15 mouse cellular contexts compared by ENCODE assay signal in the genomic region with DNA sequence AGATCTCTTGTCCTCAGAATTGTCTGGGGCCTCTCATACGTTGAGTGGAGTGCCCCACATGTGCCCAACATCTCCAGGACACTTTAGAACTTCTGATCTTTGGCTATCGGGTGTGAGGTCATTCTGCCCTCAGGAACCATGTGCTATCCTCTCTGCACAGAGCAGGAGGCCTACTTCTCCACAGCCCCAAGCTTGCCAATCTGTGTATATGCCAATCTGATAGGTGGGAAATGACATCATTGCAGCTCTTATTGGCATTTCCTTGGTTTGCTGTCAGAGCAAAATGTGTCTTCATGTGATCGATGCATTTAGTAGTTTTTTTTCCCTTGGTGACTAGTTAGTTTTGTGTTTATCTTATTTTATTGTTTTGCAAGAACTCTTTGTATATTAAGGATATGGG.
DNase-seq lines count a peak whose midpoint lies in the region; ATAC-seq and TF ChIP-seq lines count a peak whose summit lies in the region.
"Had no signal": no experiment of that assay in that cellular context is flagged by ENCODE, and none has a peak within 500 bp of the region (broad histone marks: within the 10 kb centered on the region; RNA-seq: fewer than 3 reads in every experiment).

No protein-coding gene starts in this region.

- no peaks in the 10 kb centered on the region for H3K9me3 ChIP-seq in heart, embryonic 10.5 days
- no peaks in the 10 kb centered on the region for H3K9me3 ChIP-seq in embryonic facial prominence, embryonic 12.5 days
- H3K9me3 ChIP-seq in liver, postnatal 0 days (ENCODE audit: low read length), result no peaks in the 10 kb centered on the region
- H3K9me3 ChIP-seq in hindbrain, postnatal 0 days (ENCODE audit: low read length), result no peaks in the 10 kb centered on the region
- H3K9me3 ChIP-seq: forebrain, embryonic 15.5 days; neural tube, embryonic 12.5 days had no signal

- H3K36me3 ChIP-seq in heart, embryonic 10.5 days, result no peaks in the 10 kb centered on the region
- H3K36me3 ChIP-seq in embryonic facial prominence, embryonic 12.5 days, result no peaks in the 10 kb centered on the region
- no peaks in the 10 kb centered on the region for H3K36me3 ChIP-seq in liver, postnatal 0 days (replicated peaks; ENCODE audit: insufficient read depth, low read length)
- no peaks in the 10 kb centered on the region for H3K36me3 ChIP-seq in hindbrain, postnatal 0 days (ENCODE audit: insufficient read depth, low read length)
- H3K36me3 ChIP-seq: forebrain, embryonic 15.5 days; neural tube, embryonic 12.5 days had no signal

- H3K4me2 ChIP-seq in embryonic facial prominence, embryonic 12.5 days (replicated peaks), result no peak overlapping the region
- no peak overlapping the region for H3K4me2 ChIP-seq in liver, postnatal 0 days (ENCODE audit: low read depth, low read length)
- H3K4me2 ChIP-seq in hindbrain, postnatal 0 days (ENCODE audit: low read depth, low read length), result no peak overlapping the region
- H3K4me2 ChIP-seq: forebrain, embryonic 15.5 days; neural tube, embryonic 12.5 days had no signal

- H3K4me3 ChIP-seq in heart, embryonic 10.5 days, result no peak overlapping the region
- H3K4me3 ChIP-seq in embryonic facial prominence, embryonic 12.5 days, result no peak overlapping the region
- H3K4me3 ChIP-seq in liver, postnatal 0 days (ENCODE audit: low read depth, low read length), result no peak overlapping the region
- no peak overlapping the region for H3K4me3 ChIP-seq in hindbrain, postnatal 0 days (ENCODE audit: low read length)
- H3K4me3 ChIP-seq: forebrain, embryonic 15.5 days; neural tube, embryonic 12.5 days had no signal

- ATAC-seq in embryonic facial prominence, embryonic 12.5 days (ENCODE audit: insufficient number of reproducible peaks, insufficient read depth, low FRiP score, low TSS enrichment), result no peak
- ATAC-seq in liver, postnatal 0 days, result peak; percentile 51
- no peak for ATAC-seq in hindbrain, postnatal 0 days
- ATAC-seq: hindbrain, embryonic 16.5 days had no signal

- no peak overlapping the region for H3K9ac ChIP-seq in embryonic facial prominence, embryonic 12.5 days
- H3K9ac ChIP-seq in liver, postnatal 0 days (replicated peaks), result no peak overlapping the region
- no peak overlapping the region for H3K9ac ChIP-seq in hindbrain, postnatal 0 days (replicated peaks; ENCODE audit: low read length)
- H3K9ac ChIP-seq: forebrain, embryonic 15.5 days; neural tube, embryonic 12.5 days had no signal

- WGBS in heart, embryonic 10.5 days, result 80% methylated on average over 3 of the region's 3 CpGs
- 91% methylated on average over 3 of the region's 3 CpGs for WGBS in embryonic facial prominence, embryonic 12.5 days
- 75% methylated on average over 3 of the region's 3 CpGs for WGBS in liver, postnatal 0 days (ENCODE audit: insufficient replicate concordance)
- WGBS in hindbrain, postnatal 0 days, result 96% methylated on average over 3 of the region's 3 CpGs

- H3K4me1 ChIP-seq in heart, embryonic 10.5 days, result peaks cover 51% of the 10 kb centered on the region
- peaks cover 23% of the 10 kb centered on the region for H3K4me1 ChIP-seq in embryonic facial prominence, embryonic 12.5 days
- peaks cover 5% of the 10 kb centered on the region for H3K4me1 ChIP-seq in liver, postnatal 0 days (ENCODE audit: insufficient read depth)
- H3K4me1 ChIP-seq in hindbrain, postnatal 0 days (ENCODE audit: insufficient read depth, low read length), result no peaks in the 10 kb centered on the region

- TF ChIP-seq CTCF in liver, postnatal 0 days (IDR thresholded peaks at IDR 0.05; ENCODE audit: low read depth), result no peak
- no peak for TF ChIP-seq CTCF in hindbrain, postnatal 0 days (IDR thresholded peaks at IDR 0.05; ENCODE audit: low read depth)

- intact Hi-C loops in heart, postnatal 14 days (cut with DNase I), result no loop called here

- DNase-seq in heart, embryonic 10.5 days (ENCODE audit: low spot score), result no peak
- DNase-seq in heart, postnatal 14 days, result no peak
- DNase-seq in 3T3-L1 (ENCODE audit: low read depth, low spot score), result peak; percentile 67
- DNase-seq in liver, postnatal 0 days, result no peak
- DNase-seq in testis, postnatal 14 days (ENCODE audit: low spot score), result no peak
- no peak for DNase-seq in hindbrain, postnatal 0 days (ENCODE audit: low spot score)
- no peak for DNase-seq in adrenal gland, postnatal 36 days
- DNase-seq: B cell, adult 2 months; cerebellum, adult 11 months; kidney, postnatal 4 days; retina, postnatal 1 day had no signal

- 0 out of 2 replicates have a peak overlapping the region, but pooled peaks have one; percentile 80 for H3K27ac ChIP-seq in heart, embryonic 10.5 days
- peak overlapping the region; percentile 88 for H3K27ac ChIP-seq in embryonic facial prominence, embryonic 12.5 days
- H3K27ac ChIP-seq in liver, postnatal 0 days (ENCODE audit: low read depth), result peak overlapping the region; percentile 76
- H3K27ac ChIP-seq in hindbrain, postnatal 0 days, result no peak overlapping the region
- H3K27ac ChIP-seq: forebrain, embryonic 15.5 days; neural tube, embryonic 12.5 days had no signal

- peaks cover 12% of the 10 kb centered on the region; the same call in 1 of the 2 replicates for H3K27me3 ChIP-seq in heart, embryonic 10.5 days (ENCODE audit: insufficient read depth, poor library complexity, severe bottlenecking)
- H3K27me3 ChIP-seq in embryonic facial prominence, embryonic 12.5 days, result no peaks in the 10 kb centered on the region
- no peaks in the 10 kb centered on the region for H3K27me3 ChIP-seq in liver, postnatal 0 days (ENCODE audit: insufficient read depth, low read length)
- H3K27me3 ChIP-seq in hindbrain, postnatal 0 days (ENCODE audit: insufficient read depth, low read length), result no peaks in the 10 kb centered on the region
- H3K27me3 ChIP-seq: forebrain, embryonic 15.5 days; neural tube, embryonic 12.5 days had no signal

- TF ChIP-seq EP300 in liver, postnatal 0 days (IDR thresholded peaks at IDR 0.05; ENCODE audit: low read depth), result no peak
